Mouse (Mus musculus) neural tube, embryonic 15.5 days (tissue): ENCODE results near the gene Zeb2. TPM values are rescaled to one million over a fixed set of nuclear protein-coding genes. Genes with fewer than 3 reads are reported as not detected.

Experiments used
- ATAC-seq: fragments of 200-750 bp; cut with Nextera tagmentation; 2 replicates; pipeline ENCODE4 v1.8.0; 2017; ENCODE audit warnings: mild to moderate bottlenecking, moderate TSS enrichment, moderate library complexity; ENCODE audit not compliant: low FRiP score
- H3K27ac ChIP-seq: fragments of 300-500 bp; sonication (generic); replicated peaks from 2 replicates; pipeline ENCODE4 v1.5.1; 2015; ENCODE audit warnings: mild to moderate bottlenecking, inconsistent platforms
- H3K27me3 ChIP-seq: fragments of 300-500 bp; sonication (generic); replicated peaks from 2 replicates; pipeline ENCODE4 v1.6.1; 2015; ENCODE audit warnings: inconsistent platforms
- H3K36me3 ChIP-seq: fragments of 300-500 bp; sonication (generic); 2 replicates; pipeline ENCODE4 v1.6.1; 2015; ENCODE audit warnings: inconsistent platforms
- H3K4me1 ChIP-seq: fragments of 300-500 bp; sonication (generic); 2 replicates; pipeline ENCODE4 v1.6.1; 2015; ENCODE audit warnings: inconsistent platforms
- H3K4me2 ChIP-seq: fragments of 300-500 bp; sonication (generic); 2 replicates; pipeline ENCODE4 v1.6.1; 2015; ENCODE audit warnings: inconsistent platforms, mild to moderate bottlenecking, moderate library complexity
- H3K4me3 ChIP-seq: fragments of 300-500 bp; sonication (generic); replicated peaks from 2 replicates; pipeline ENCODE4 v1.5.1; 2015; ENCODE audit warnings: mild to moderate bottlenecking, inconsistent platforms
- H3K9ac ChIP-seq: fragments of 300-500 bp; sonication (generic); replicated peaks from 2 replicates; pipeline ENCODE4 v1.6.1; 2015; ENCODE audit warnings: mild to moderate bottlenecking, inconsistent platforms
- H3K9me3 ChIP-seq: fragments of 300-500 bp; sonication (generic); replicated peaks from 2 replicates; pipeline ENCODE4 v1.6.1; 2016; ENCODE audit warnings: inconsistent platforms
- WGBS: fragments of 180-500 bp; shearing (Covaris S2); methylation state at CpG from one replicate; pipeline ENCODE4 v1.1.7; 2015; ENCODE audit warnings: mixed read lengths; 5-methylcytosine and 5-hydroxymethylcytosine counted together
- polyA plus RNA-seq: library from polyadenylated mRNA; unstranded; fragments of >200 nt; fragmentation: Nextera tagmentation; extraction: Ambion mirVana; gene quantifications from 2 replicates; pipeline ENCODE4 v1.2.1, GENCODE M21; 2015

Zeb2 gene
- 40.5 and 41.1 TPM in 2 replicates for polyA plus RNA-seq

DNA sequence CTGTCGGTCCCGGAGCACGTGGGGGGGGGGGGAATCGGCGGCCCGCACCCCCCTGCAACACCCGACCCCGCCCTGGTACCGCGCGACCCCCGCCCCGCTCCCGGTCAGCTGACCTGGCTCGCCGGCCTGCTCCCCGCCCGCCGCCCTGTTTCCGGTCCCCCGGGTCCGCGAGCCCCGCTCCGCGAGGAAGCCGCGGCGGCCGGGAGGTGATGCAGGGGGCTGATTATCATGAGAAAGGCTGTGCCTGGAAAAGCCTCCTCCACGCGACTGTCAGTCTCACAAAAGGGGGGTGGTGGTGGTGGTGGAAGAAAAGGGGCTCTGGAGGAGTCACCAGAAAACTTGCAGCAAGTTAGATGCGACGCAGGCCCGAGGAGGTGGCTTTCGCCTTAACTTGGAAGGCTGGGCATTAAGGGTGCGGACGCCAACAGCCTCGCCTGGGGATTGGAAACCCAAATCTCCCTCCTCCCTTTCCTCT, at the start of gene Zeb2:
Zeb2 (minus strand) TSS at position 309 of the 475 bp plus-strand sequence.
- H3K4me1 ChIP-seq = peaks cover 29% of the 10 kb centered on the region
- H3K27ac ChIP-seq = peak within 1 kb of the TSS; percentile 85
- WGBS = 0% methylated on average over 37 of the region's 39 CpGs
- peak within 1 kb of the TSS; percentile 57 for H3K9ac ChIP-seq
- H3K9me3 ChIP-seq = no peaks in the 10 kb centered on the region
- peak within 1 kb of the TSS; percentile 84 for H3K4me2 ChIP-seq
- peak; percentile 63 for ATAC-seq
- H3K36me3 ChIP-seq = no peaks in the 10 kb centered on the region
- H3K27me3 ChIP-seq = no peaks in the 10 kb centered on the region
- H3K4me3 ChIP-seq = peak within 1 kb of the TSS; percentile 54

DNA sequence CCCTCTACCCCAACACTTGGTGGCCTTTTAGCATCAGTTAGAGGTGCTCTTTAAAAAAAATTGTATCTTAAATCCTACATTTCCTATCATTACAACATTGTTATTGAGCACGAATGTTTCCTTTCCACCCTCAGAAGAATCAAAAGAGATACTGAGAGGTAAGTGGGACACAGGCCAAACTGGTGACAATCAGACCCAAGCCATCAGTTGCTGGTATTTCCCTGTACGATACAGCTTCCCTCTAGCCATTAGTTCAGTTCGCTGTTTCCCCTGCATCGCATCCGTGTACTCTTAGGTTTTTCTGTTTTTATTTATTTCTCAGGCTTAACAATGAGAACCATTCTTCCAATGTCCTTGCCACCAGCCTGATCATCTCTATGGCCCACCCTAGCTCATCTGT, 41.6 kb upstream of the Zeb2 start:
- Histone ChIP-seq H3K9me3 (no peaks in the 10 kb centered on the region), H3K9ac (no peak overlapping the region), H3K36me3 (no peaks in the 10 kb centered on the region), H3K4me2 (peak overlapping the region; percentile 48), H3K4me1 (no peaks in the 10 kb centered on the region), H3K4me3 (peak overlapping the region; percentile 8; the same call in 1 of the 2 replicates), H3K27me3 (no peaks in the 10 kb centered on the region), H3K27ac (no peak overlapping the region)
- ATAC-seq = no peak
- 51% methylated on average over 5 of the region's 5 CpGs for WGBS

DNA sequence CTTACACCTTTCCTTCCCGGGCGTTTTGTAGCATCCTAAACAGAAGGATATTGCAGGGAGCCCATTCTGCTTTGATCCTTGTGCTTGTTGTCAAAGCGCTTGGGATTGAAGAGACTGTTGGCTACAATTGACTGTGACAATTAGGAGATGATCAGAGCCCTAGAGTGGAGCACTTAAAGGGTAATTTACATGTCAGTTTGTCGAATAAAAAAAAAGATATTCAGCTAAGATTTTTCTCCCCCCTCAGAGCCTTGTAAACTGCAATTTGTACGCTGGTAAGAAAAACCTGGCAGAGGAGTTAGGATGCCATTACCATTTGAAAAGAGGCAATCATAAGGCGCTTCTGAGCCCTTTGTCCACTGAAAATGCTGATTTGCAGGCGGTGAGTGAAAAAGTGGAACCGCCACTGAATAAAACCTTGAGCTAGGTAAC, 41.2 kb upstream of the Zeb2 start:
- H3K27me3 ChIP-seq = no peaks in the 10 kb centered on the region
- no peaks in the 10 kb centered on the region for H3K9me3 ChIP-seq
- H3K9ac ChIP-seq = no peak overlapping the region
- peak overlapping the region; percentile 48 for H3K4me2 ChIP-seq
- H3K4me1 ChIP-seq = no peaks in the 10 kb centered on the region
- no peak for ATAC-seq
- peak overlapping the region; percentile 8 for H3K4me3 ChIP-seq
- H3K27ac ChIP-seq = no peak overlapping the region
- WGBS = 8% methylated on average over 8 of the region's 8 CpGs
- H3K36me3 ChIP-seq = no peaks in the 10 kb centered on the region

DNA sequence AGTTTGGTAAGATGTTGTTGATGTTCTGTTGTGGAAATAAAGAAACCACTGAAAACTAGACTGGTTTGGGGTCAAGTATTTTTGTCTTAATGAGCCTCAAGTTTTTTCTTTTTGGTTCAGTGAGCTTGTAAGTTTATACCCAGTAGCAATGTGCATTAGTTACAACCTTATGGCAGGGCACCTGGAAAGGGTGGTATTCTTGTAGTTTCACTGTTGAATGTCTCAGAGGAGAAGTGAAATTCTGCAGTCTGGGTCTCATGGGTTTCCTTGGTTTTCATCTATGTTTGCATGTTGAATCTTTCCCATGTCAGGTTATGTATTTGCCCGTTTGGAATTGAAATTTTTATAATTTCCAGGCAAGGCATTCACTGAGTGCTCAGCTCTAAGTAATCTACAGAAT, 36.1 kb upstream of the Zeb2 start:
- WGBS = 75% methylated on average over 1 of the region's 1 CpGs
- Histone ChIP-seq H3K27ac (no peak overlapping the region), H3K9ac (no peak overlapping the region), H3K36me3 (no peaks in the 10 kb centered on the region), H3K4me2 (no peak overlapping the region), H3K4me1 (no peaks in the 10 kb centered on the region), H3K4me3 (no peak overlapping the region), H3K9me3 (no peaks in the 10 kb centered on the region), H3K27me3 (no peaks in the 10 kb centered on the region)
- no peak for ATAC-seq

DNA sequence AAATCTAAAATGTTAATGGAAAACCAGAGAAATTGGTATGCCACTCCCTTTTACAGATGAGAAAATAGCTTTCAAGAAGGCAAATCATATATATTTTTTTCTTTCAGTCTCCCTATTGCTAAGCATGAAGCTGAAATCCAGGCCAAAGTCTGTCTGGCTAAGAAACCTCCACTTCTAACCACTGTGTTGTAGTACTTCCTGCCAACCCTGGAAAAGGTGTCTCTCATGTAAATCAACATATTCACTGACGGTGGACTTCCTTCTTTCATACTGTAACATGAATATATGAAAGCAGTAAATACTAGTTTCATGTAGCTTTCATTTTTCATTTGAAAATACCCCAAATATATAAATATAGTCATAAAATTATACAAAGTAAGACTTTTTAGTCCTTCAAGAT, 26.0 kb upstream of the Zeb2 start:
- no peaks in the 10 kb centered on the region for H3K36me3 ChIP-seq
- H3K9me3 ChIP-seq = no peaks in the 10 kb centered on the region
- no peak overlapping the region for H3K9ac ChIP-seq
- WGBS = 89% methylated on average over 1 of the region's 1 CpGs
- no peak for ATAC-seq
- H3K27ac ChIP-seq = no peak overlapping the region
- H3K27me3 ChIP-seq = no peaks in the 10 kb centered on the region
- no peaks in the 10 kb centered on the region for H3K4me1 ChIP-seq
- no peak overlapping the region for H3K4me3 ChIP-seq
- H3K4me2 ChIP-seq = no peak overlapping the region

DNA sequence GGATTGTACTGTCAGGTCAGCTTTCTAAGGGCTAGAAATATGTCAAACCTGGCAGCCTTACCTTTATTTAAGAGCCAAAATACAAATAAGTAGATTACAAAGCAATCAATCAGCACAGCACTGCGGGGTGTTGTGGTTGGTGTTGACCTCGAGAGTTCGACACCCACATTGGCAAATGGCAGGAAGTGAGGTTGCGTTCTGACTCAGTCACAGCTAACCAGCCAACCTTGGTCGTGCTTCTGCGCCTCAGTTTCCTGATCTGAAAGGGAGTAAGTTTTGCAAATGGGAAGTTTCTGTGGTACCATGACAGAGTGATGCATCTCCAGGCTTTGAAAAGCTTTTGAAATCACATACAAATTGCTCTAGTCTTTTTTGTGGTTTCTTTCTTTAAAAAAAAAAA, 21.7 kb upstream of the Zeb2 start:
- no peak for ATAC-seq
- no peaks in the 10 kb centered on the region for H3K27me3 ChIP-seq

DNA sequence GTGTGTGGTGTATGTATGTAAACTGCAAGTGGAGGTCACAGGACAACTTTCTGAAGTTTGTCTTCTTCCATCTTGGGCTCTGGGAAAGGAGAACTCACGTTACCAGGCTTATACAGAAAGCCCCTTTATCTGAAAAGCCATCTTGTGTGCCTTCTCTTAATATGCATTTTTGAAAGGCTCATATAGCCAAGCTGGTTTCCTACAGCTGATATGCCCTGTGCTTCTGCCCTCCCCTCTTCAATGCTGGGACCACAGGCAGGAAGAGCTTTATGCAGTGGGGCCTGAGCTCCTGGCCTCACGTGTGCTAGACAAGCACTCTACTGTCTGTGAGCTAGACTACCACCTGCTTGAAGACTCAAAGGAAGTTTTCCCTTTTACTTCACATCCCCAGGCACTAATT, 19.6 kb upstream of the Zeb2 start:
- H3K9ac ChIP-seq = no peak overlapping the region
- 68% methylated on average over 2 of the region's 2 CpGs for WGBS
- no peaks in the 10 kb centered on the region for H3K4me1 ChIP-seq
- H3K4me3 ChIP-seq = no peak overlapping the region
- ATAC-seq = no peak
- no peaks in the 10 kb centered on the region for H3K27me3 ChIP-seq
- H3K9me3 ChIP-seq = no peaks in the 10 kb centered on the region
- no peak overlapping the region for H3K4me2 ChIP-seq
- no peak overlapping the region for H3K27ac ChIP-seq
- no peaks in the 10 kb centered on the region for H3K36me3 ChIP-seq

More for the DNA sequence above, 21.7 kb upstream of the Zeb2 start:
- Histone ChIP-seq H3K9me3 (no peaks in the 10 kb centered on the region), H3K9ac (no peak overlapping the region), H3K4me3 (no peak overlapping the region), H3K4me1 (no peaks in the 10 kb centered on the region), H3K36me3 (no peaks in the 10 kb centered on the region), H3K27ac (no peak overlapping the region), H3K4me2 (no peak overlapping the region)
- WGBS = 86% methylated on average over 6 of the region's 6 CpGs

DNA sequence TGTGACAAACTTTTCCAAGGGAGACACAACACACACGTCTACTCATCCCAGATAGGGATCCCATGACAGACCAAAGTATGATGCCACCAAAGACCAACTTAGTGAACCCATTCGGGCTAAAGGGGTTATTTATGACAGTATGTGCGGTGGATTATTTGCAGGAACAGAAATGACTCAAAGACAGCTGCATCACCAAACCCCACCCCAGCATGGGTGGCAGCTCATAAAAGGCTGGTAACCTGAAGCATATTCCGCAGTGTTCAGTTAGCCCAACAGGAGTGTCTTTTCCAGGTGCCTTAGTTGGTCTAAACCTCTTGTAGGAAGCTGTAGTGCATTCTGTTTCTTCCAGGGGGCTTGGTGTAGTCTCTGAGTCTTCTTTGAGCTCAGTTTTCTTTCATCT, 16.0 kb upstream of the Zeb2 start:
- WGBS = 92% methylated on average over 4 of the region's 4 CpGs

DNA sequence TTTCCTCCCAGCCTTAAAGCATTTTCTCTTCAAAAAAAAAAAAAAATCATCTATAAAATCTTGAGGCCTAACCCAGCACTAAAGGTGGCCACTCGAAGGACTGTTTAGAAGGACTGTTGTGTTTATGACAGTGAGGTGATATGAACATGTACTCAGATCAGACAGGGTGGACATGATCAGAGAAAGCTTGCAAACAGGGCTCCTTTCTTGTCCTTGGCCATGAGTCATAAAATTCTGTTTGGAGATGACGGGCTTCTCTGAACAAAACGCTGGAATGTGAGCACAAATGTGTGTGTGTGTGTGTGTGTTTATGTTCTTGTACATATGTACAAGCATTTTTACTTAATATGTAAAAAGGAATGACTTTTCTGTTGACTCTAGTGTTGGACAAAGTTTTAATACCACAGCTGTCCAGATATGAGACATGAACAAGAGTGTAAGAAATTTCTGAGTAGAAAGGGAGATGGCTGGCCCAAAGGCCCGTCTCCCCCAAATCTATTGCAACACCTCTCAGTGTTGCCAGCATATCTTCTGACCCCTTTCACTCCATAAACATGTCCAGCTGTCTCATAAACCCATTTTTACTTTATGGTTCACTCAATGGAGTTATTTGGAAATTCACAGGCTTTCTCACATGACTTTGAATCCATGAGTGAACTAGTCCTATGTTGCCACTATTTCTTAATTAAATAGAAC, 13.4 kb upstream of the Zeb2 start:
- Histone ChIP-seq H3K4me1 (no peaks in the 10 kb centered on the region), H3K36me3 (no peaks in the 10 kb centered on the region), H3K27ac (no peak overlapping the region), H3K9me3 (no peaks in the 10 kb centered on the region), H3K4me2 (no peak overlapping the region), H3K27me3 (no peaks in the 10 kb centered on the region), H3K4me3 (no peak overlapping the region), H3K9ac (no peak overlapping the region)
- 87% methylated on average over 4 of the region's 4 CpGs for WGBS
- no peak for ATAC-seq

More for the DNA sequence above, 16.0 kb upstream of the Zeb2 start:
- Histone ChIP-seq H3K4me3 (no peak overlapping the region), H3K27ac (no peak overlapping the region), H3K9me3 (no peaks in the 10 kb centered on the region), H3K4me1 (no peaks in the 10 kb centered on the region), H3K27me3 (no peaks in the 10 kb centered on the region), H3K9ac (no peak overlapping the region), H3K4me2 (no peak overlapping the region), H3K36me3 (no peaks in the 10 kb centered on the region)
- ATAC-seq = no peak

DNA sequence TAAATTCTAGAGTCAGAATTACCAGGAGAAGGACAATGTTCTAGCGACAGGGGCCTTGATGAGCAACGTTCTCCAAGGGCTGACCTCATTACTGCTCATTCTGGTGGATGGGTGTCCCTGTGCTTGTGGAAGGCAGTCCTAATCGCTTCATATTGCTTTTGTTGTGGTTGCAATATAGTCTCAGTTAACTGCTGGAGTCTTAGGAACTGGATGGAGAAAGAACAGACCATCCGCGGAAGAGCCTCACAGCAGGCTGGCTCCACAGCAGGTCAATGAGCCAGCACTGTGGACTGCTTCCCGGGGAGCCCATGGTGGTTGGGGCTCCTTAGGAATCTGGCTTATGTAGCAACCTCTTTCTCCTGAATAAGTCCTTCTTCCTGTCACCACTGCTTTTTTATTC, 12.4 kb upstream of the Zeb2 start:
- no peak overlapping the region for H3K9ac ChIP-seq
- no peaks in the 10 kb centered on the region for H3K9me3 ChIP-seq
- WGBS = 27% methylated on average over 6 of the region's 6 CpGs
- H3K36me3 ChIP-seq = no peaks in the 10 kb centered on the region
- no peak overlapping the region for H3K4me3 ChIP-seq
- H3K27me3 ChIP-seq = no peaks in the 10 kb centered on the region
- H3K4me2 ChIP-seq = no peak overlapping the region
- H3K27ac ChIP-seq = no peak overlapping the region
- H3K4me1 ChIP-seq = no peaks in the 10 kb centered on the region
- ATAC-seq = no peak

DNA sequence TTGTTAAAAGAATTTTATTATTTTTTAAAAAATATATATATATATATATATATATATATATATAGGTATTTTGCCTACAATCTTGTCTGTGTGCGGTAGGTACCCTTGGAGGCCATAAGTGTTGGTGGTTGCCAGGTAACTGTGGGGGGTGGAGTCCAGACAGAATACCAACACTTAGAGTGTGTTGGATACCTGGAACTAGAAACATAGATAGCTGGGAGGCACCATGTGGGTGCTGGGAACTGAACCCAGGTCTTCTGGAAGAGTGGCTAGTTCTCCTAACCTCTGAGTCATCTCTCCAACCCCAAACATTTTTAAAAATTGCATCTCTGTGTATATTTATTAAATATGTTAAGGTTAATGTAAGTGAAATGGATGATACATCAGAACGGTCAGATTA, 11.5 kb upstream of the Zeb2 start:
- Histone ChIP-seq H3K9ac (no peak overlapping the region), H3K9me3 (no peaks in the 10 kb centered on the region), H3K4me2 (no peak overlapping the region), H3K4me3 (no peak overlapping the region), H3K27ac (no peak overlapping the region), H3K27me3 (no peaks in the 10 kb centered on the region), H3K36me3 (no peaks in the 10 kb centered on the region), H3K4me1 (no peaks in the 10 kb centered on the region)
- WGBS = 100% methylated on average over 2 of the region's 2 CpGs
- ATAC-seq = no peak

DNA sequence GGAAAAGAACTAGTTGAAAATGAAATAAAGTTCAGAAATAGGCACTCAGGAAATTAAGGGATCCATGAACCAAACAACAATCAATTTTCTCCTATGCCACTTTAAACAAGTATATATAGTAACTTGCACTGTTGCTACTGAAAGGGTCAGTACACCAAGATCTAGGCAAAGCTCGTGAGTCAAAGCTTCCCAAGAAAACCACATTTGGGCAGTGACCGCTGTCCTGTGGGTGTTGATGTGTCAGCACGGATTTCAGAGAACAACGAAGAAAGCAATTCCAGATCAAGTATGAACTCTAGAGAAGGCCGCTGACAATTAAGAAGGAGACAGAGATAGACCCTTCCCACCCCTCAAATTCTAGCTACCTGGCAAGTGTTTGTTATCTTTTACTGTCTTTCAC, 9.2 kb upstream of the Zeb2 start:
- Histone ChIP-seq H3K9ac (no peak overlapping the region), H3K36me3 (no peaks in the 10 kb centered on the region), H3K4me2 (no peak overlapping the region), H3K4me1 (no peaks in the 10 kb centered on the region), H3K4me3 (no peak overlapping the region), H3K9me3 (no peaks in the 10 kb centered on the region), H3K27me3 (no peaks in the 10 kb centered on the region), H3K27ac (no peak overlapping the region)
- ATAC-seq = no peak
- 96% methylated on average over 5 of the region's 5 CpGs for WGBS
